Mouse (Mus musculus) layer of hippocampus, adult 18-20 months (tissue): ENCODE measurements around the gene Atp2c2. TPM values are rescaled to one million over a fixed set of nuclear protein-coding genes. Genes with fewer than 3 reads are reported as not detected.

Source experiments
- DNase-seq, 2 experiments: peaks; one replicate each; pipeline ENCODE4 v3.0.0; 2022; ENCODE audit warnings: low spot score in 2 of 2
- total RNA-seq, 2 experiments: library from RNA; stranded (reverse); gene quantifications; 2 replicates each; pipeline ENCODE4 v1.2.3; 2021

Atp2c2 gene
- total RNA-seq, 2 experiments from 2014 or later, result 1.6 to 2.2 TPM

DNA sequence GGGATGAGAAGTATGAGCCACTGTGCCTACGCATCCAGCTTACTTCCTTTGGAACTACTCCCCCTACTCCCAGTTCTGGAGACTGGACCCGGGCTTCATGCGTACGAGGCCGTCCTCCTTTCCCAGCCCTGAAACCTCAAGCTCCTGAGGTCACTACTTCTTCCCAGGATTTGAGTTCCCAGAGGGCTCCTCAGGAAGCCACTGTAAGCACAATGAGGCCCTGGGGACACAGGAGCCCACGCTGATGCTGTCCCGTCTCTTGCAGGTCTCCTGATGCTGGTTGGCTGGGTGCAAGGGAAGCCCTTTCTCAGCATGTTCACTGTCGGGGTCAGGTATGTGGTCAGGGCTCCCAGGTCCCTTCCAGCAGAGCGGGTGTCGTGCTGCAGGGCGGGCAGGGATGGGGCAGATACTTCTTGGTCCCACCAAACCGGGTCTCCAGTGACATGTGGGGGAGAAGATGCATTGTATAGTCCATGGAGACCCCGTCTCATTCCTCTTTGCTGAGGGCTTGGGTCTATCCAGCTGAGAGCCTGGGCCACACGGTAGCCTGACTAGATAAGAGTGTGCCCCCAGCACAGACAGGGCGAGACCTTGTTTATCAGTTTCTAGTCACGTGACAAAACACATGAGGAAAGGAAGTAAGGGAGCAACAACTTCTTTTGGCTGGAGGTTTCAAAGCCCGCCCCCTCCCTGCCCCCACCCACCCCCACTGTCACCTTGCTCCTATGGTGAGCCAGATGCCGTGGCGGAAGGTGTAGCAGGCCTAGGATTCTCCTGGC, 38.5 kb downstream of the Atp2c2 start:
- DNase-seq, result no peak

DNA sequence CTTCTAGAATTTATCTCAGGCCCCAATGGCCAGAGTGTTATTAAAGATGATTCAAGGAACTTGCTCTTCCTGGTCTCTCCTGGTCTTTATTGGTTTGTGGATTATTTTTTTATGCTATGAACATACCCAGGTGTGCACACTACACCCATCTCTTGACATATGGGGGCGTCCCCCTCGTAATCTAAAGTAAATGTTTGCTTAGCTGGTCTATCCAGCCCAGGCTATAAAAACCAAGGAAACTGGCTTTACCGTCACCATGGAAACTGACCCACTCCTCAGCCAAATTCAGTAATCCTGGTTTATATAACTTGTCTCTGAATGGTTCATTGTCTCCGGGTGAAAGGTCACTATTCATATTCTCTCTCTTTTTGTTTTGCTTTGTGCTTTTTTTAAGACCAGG, 40.8 kb downstream of the Atp2c2 start:
- no peak for DNase-seq

DNA sequence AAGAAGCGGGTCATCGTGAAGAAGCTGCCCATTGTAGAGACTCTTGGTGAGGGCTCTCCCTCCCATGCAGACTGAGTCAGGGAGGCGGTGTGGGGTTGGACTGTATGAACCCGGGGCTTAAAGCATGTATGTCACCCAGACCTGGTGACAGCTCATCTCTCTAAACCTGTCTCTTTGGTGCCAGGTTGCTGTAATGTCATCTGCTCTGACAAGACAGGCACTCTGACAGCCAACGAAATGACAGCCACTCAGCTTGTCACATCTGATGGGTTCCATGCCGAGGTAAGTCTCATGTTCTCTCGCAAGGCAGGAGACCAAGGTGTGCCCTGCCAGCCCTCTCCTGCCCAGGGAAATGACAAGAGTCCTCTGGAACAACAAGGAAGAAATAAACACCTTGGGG, 42.6 kb downstream of the Atp2c2 start:
- DNase-seq, result no peak

DNA sequence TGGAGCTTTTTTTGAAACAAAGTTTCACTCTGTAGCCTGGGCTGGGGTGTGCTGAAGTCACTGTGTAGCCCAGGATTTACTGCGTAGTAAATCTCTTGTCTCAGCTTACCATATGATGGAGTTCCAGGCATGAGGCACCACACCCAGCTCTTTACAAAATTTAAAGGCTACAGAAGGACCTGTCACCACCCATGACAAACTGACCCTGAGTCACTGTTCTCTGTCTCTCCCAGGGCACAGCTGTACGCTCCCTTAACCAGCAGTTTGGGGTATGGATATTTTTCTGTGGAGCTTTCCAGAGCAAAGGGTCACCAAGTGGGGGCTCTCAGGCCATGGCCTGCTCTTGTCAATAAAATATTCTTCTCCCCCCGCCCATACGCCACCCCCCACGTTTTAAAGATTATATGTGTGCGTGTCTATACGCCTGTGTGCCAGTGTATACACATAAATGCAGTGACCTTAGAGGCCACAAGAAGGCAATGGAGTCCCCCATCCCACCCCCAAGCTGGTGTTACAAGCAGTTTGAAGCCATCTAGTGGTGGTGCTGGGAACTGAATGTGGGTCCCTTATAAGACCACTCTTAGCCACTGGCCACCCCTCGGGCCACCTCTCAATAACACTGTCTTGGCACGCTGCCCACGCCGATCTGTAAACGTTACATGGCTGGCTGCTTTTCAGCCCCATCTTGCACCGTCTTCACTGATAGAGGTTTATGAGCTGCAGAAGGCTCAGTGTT, 43.6 kb downstream of the Atp2c2 start:
- DNase-seq, result peak in 1 of 2 experiments; percentile 31

DNA sequence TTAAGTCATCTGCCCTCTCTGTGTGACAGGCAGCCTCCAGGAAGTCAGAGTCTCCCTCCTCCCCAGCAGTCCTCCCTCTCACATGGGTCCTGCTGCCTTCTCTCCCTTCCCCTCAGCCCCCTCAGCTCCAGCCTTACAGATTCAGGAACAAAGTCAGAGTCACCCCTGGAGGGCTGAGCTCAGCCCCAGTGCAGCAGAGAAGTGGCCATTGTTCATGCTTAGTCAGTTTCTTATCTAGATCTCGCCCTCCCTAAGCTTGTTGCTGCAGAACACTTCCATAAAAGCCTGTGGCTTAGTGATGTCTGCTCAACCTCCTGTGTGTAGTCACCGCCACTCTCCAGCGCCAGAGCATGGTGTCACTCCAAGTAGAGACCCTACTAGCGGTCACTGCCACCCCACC, 44.8 kb downstream of the Atp2c2 start:
- no peak for DNase-seq

DNA sequence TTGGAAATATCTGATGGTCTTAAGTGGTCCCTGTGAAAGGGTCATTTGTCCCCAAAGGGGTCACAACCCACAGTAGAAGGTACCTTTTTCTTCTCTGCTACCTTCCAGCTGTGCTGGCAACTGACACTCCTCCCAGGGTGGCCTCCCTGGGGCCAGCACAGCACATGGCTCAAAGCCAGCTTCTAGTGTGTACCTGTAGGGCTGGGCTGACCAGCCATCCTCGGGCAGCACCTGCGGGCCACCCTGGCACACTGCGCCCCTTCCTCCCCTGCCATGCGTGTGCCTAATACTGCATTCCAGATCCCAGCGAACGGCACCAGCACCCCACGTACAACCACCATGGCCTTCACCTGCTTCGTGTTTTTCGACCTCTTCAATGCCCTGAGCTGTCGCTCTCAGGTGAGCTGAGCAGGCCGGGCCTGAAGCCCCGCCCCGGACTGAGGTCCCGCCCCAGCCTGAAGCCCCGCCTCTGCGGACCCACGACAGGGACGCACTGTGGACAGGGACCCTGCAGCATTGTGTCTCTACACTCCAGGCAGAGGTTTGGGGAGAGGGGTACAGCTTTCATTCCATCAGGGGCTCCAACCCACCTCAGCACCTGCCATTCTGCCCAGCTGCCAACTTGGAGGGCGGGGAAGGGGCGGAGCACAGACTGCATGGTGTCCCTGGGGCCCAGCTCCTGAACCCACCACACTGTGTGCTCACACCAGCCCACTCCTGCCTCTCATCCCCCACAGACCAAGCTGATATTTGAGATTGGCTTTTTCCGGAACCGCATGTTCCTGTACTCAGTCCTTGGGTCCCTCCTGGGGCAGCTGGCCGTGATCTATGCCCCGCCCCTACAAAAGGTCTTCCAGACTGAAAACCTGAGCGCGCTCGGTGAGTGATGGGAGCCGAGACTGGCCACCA, 55.7 kb downstream of the Atp2c2 start:
- no peak for DNase-seq

DNA sequence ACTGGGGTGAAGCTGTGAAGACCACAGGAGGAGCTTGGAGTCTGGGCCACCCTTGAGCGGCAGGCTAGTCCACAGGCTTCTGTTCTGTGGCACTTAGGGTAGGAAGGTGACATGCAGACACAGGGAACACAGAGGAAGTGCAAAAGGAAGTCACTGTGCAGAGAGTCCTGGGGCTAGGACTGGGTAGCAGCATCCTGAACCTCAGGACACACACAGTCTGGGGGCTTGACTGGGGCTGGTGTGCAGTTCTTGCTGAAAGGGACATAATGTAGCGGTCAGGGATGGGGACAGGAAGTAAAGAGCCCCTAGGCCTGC, 56.3 kb downstream of the Atp2c2 start:
- DNase-seq, result no peak

DNA sequence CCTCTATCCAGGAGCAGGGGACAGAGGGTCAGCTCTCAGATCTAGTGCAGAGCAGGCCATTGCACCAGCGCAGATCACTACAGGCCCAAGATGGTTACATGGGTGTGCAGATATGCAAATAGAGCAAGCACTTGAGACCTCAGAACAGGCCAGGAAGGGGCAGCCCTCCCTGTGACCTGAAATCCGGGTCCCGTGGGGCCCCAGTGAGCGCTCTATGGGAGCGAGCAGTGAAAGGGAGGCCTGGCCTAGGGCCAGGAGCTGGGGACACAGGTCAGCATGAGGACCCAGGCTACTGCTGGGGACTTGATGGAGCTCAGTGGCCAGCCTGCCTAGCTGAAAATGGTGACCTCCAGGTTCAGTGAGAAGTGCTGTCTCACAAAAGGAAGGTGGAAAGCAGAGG, 56.7 kb downstream of the Atp2c2 start:
- no peak for DNase-seq

DNA sequence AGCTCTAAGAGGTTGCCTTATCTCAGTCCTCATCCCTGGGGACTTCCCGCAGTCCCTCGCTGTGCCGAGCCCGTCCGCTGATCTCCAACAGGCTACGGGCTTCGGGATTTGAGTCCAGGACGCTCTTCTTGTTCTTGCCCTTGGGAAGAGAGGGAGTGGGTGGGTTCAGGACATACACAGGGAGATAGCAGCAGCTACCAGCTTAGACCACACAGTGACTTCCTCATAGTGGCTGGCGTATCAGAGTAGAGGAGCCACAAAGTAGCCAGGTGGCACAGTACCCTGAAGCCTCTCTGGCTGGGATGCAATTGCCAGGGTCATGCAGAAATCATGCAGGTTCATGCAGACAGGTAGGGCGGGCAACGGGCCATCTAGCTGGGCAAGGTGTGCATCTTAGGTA, 61.9 kb downstream of the Atp2c2 start:
- DNase-seq, result no peak

DNA sequence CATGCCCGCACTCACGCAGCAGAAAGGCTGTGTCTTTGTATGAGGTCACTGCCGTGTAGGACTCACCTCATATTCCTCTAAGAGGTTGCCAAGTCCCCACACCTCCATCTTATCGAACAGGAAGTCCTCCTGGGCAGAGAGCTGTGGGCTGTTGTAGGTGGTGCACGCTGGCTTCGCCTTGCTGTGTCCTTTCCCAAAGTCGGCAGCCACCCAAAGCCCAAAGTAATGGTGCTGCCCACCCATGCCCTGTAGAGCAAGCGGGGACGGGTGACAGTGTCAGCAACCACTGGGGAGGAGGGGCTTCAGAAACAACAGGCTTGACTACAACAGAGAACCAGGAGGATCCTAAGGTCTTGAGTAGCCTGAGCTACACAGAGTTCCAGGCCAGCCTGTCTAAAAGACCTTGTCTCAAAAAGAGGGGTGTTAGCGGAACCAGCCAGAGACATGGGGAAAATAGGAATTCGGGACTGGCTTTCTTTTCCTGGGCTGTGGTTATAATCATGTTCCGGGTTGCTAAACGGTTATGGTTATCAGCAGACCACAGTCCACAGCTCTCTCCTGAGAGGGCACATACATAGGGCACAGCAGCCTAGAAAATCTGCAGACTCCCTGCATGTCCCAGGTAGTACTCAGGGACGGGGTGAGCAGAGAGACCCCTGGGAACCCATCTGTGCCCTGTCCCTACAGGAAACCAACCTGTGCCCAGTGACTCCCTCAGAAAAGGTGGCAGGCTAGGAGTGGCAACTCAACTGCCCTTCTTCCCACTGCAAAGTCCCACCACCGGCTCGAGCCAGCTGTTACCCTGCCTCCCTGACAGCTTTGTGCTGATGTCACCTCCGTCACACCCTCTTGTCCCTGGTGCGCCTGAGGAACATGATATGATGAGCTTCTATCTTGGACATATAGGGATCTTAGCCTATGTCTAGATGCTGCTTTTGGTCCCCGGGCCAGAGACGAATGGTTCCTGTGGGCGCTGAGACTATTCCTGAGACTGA, 62.7 kb downstream of the Atp2c2 start:
- DNase-seq, result no peak

DNA sequence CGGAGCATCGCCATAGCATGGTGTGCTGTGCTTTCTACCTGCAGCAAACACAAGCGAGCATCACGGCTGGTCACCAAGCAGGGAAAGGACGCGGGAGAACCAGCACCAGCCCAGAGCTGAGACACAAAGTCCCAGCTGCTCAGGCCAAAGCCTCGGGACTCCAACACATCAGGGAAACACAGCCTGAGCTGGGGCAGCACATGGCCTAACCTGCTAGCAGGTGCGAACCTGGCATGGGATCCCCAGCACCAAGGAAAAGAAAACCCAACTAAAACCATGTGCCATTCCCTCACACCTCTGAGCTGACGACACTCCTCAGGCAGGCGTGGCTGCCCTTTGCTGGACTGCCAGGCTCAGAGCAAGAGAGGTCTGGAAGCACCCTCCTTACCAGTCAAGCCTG, 65.5 kb downstream of the Atp2c2 start:
- no peak for DNase-seq

DNA sequence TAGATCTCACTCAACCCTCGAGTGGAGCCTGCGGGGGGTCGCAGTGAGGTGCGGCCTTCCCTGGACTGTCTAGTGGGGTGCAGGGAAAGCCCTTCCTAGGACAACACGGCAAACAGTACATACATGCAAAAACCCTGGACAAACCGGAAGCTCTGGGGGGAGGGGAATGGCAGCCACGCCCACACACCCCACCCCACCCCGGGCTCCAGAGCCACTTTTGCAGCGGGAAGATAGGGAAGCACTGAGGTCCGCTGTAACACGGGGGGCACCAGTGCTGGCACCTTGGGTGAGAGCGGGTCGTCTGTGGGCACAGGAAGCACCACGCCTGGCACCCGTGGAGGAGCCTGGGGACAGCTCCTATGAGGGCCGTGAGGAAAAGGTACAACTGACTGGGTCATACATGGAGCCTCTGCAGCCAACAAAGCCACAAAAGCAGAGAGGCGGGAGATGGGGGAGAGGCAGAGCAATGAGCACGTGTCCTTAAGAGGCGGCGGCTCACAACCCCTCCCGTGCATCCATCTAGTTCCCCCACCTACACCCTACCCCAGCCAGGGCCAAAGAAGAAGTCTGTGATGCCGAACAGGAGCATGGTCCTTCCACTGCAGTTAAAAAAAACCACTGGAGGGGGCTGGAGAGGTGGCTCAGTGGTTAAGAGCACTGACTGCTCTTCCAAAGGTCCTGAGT, 66.1 kb downstream of the Atp2c2 start:
- DNase-seq, result no peak

DNA sequence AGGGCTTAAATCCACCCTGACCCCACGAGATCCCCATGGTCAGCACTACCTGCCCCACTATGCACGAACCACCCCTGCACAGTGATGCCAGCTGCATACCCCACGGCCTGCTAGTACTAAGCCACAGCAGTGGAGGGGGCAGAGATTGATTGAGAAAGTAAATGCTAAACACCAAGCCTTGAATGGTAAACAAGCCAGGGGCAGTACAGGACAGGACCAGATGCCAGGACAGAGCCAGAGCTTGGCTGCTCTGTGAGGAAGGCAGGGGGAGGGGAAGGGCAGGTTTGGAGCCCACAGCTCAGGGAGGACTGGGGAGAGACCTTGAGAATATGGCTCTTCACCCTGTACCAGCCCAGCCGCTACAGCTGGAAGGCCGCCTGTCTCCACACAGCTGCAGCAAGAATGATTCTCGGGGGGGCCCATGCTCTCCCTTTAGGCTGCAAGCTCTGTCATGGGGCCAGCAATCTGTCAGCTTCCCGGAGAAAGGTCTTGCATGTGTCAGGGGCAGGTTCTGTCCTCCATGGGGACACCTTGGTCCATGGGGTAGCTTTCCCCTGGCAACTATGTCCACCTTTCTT, 76.9 kb downstream of the Atp2c2 start:
- DNase-seq, result no peak

DNA sequence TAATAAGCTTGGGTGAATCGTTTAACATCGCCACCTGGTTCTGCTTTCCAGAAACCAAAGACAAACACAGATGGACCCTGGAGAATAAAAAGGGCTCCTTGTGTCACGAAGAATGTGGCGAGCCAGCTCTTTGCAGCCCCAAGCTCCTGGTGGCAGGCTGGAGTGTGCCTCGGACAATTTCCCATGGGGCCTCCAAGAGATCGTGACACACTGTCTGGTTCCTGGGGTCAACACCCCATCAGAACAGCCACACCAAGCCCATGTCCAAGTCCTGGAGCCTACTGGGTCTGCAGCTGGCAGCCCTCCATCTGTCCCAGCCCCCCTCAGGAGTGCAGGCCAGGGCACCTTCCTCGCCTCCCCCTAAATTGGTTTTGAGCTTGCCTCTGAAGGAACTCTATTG, 78.0 kb downstream of the Atp2c2 start:
- no peak for DNase-seq

DNA sequence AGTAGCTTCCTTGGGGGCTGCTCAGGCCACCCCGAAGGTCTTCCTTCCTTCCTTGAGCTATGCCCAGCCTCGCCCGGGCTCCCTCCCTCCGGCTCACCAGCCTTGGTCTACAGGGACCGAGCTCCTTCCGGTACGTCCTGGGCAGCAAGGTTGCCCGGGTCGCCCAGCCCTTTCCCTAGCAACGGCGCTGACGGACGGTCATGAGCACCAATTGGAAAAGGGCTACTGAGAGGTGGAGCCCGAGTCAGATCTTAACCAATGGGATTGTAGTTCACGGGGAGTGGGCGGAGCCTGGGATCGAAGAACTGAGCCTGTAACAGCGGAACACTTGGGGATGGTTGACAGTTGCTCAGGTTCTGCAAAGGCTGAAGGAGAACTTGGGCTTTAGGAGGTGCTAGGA, 78.5 kb downstream of the Atp2c2 start, which contains the start of gene Tldc1:
Tldc1 (minus strand) TSS at position 154 of the 400 bp plus-strand sequence.
- peak; percentile 98 to 100 for DNase-seq

DNA sequence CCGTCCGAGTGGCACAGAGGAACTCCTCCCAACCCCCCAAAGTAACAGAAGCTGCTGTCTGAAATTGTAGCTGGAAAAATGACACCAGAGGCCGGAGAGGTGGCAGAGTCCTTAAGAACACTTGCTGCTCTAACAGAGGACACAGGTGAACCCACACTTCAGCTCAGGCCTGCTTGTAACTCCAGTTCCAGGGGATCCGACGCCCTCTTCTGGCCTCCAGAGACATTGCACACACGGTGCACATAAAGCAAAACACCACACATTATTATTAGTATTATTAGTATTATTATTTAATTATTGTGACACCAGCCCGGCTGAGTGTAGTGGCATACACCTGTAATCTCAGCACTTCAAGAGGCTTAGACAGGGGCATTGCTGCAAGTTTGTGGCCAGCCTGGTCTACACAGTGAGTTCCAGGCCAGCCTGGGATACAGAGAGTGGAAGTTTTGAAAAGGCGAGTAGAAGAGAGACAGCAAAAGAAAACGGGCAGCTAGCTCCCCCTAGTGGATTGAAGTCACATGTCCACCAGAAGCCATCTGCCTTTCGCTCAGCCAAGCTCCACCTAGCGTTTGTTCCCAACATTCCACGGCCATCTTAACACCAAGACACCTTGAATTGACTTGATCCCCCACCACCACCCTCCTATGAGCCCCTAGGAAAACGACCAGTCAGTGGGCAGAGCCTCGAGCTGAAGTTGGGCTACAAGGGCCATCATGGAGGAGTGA, 79.4 kb downstream of the Atp2c2 start:
- peak; percentile 73 to 93 for DNase-seq

DNA sequence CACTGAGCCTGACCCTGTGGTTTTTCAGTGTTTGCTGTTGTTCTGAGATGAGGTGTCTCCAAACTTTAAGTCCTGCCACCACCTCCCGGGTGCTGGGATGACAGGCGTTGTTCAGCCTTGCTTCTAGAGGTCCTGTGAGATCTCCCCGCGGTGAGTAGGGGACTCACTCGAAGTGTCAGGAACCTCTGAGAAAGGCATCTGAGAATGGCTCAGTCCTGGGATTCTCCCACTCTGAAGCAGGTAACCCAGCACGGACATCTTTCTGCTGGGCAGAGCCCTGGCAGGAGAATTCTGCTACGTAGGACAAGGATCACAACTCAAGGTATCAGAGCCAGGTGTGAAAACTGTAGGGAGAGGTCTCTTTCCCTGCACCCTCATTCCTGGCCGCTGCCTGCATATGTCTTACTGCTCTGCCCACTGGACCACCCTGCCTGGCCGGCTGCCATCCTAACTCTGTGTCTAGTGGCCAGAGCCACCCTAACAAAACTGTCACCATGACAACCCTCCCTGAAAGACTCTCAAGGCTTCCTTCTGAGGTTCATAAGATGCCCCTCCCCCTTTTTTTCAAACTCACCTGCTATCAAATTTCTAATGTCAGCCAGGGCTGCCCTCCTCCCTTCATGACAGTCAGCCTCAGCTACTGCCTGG, 80.7 kb downstream of the Atp2c2 start:
- DNase-seq, result no peak

DNA sequence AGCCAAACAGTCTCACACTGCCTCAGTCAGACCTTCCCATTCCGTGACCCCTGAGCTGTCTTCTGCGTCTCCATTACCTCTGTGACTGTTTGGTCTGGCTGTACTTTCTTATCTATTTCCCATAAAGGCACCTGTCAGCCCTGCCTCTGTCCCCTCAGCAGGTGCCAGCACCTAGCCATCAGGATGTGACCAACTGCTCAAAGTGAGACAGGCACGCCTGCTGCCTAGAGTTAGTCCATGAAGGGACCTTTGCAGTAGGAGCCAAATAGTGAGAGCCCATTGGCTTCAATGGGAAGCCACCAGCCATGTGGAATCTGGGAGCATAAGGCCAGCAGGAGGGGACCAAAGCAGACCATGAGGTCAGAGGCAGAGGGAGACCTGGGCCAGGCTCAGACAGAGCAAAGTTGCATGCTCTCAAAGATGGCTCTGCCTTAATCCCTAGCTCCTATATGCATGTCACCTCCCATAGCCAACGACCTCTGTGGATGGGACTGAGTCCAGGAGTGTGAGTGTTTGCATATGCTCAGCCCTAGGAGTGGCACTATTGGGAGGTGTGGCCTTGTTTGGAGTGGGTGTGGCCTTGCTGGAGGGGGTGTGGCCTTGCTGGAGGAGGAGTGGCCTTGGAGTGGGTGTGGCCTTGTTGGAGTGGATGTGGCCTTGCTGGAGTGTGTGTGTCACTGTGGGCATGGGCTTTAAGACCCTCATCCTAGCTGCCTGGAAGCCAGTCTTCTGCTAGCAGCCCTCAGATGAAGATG, 81.5 kb downstream of the Atp2c2 start:
- DNase-seq, result no peak
